Mouse (Mus musculus) hematopoietic stem cell, adult 5-6 weeks (primary cell): ENCODE measurements around the gene Tfec. TPM values are rescaled to one million over a fixed set of nuclear protein-coding genes. Genes with fewer than 3 reads are reported as not detected.

Experiments used
- ATAC-seq, 2 experiments: fragments of 125-278 bp in 1 of 2; replicated peaks in 1 of 2; 2 replicates each; pipeline ENCODE4 v1.8.0; 2016 to 2017; ENCODE audit warnings: inconsistent platforms in 2 of 2, mild to moderate bottlenecking in 2 of 2, moderate number of reproducible peaks in 2 of 2, low read depth in 1 of 2, moderate TSS enrichment in 1 of 2; ENCODE audit not compliant: low FRiP score in 2 of 2, poor library complexity in 2 of 2, severe bottlenecking in 2 of 2, insufficient read depth in 1 of 2, low TSS enrichment in 1 of 2
- total RNA-seq: library from RNA; stranded (forward); fragments of 172-1452, 232-1000 nt; gene quantifications from 2 replicates; pipeline ENCODE4 v1.2.3, GENCODE M21; 2017

The Tfec gene
- total RNA-seq, 1 experiment from 2014 or later = 25.2 TPM

GRCm38 (mm10) chr6:16828304-16828703, 69.9 kb downstream of the Tfec start:
- ATAC-seq = no peak

- peak; percentile 62 to 86 for ATAC-seq
Observed at GRCm38 (mm10) chr6:16821985-16822384, 76.3 kb downstream of the Tfec start.

- ATAC-seq = no peak
Observed at GRCm38 (mm10) chr6:16806302-16806701, 91.9 kb downstream of the Tfec start.

- peak; percentile 64 to 80; a peak in 3 of 4 replicates for ATAC-seq
Observed at GRCm38 (mm10) chr6:16797669-16798068, 100.6 kb downstream of the Tfec start.

GRCm38 (mm10) chr6:16796914-16797313, 101.3 kb downstream of the Tfec start:
- no peak for ATAC-seq

GRCm38 (mm10) chr6:16794036-16794435, 104.2 kb downstream of the Tfec start:
- no peak for ATAC-seq

- no peak for ATAC-seq
Observed at GRCm38 (mm10) chr6:16785166-16785565, 113.1 kb downstream of the Tfec start.

Other genes starting within 250 kb of the Tfec start
- gene Tes, start 166.7 kb upstream of the Tfec start, total RNA-seq = 117 and 119 TPM in 2 replicates